Mouse (Mus musculus) E14TG2a.4 (cell line): ENCODE measurements around the gene Cenpu.

Source experiments
- H3K27me3 ChIP-seq: 2 replicates; pipeline ENCODE4 v1.6.1; 2014; ENCODE audit warnings: low read length, control low read depth; ENCODE audit not compliant: insufficient read depth
- H3K36me3 ChIP-seq: 2 replicates; pipeline ENCODE4 v1.6.1; 2014; ENCODE audit warnings: low read length, control low read depth; ENCODE audit not compliant: insufficient read depth
- H3K4me1 ChIP-seq: replicated peaks from 2 replicates; pipeline ENCODE4 v1.6.1; 2014; ENCODE audit warnings: low read depth, low read length, control low read depth
- H3K4me3 ChIP-seq: replicated peaks from 2 replicates; pipeline ENCODE4 v1.5.1; 2014; ENCODE audit warnings: mild to moderate bottlenecking, low read length
- H3K9me3 ChIP-seq: 2 replicates; pipeline ENCODE4 v1.6.1; 2014; ENCODE audit warnings: low read length, control low read depth
- CTCF ChIP-seq: conservative IDR thresholded peaks from 2 replicates; pipeline ENCODE4 v1.5.1; 2014; ENCODE audit warnings: low read length
- NANOG ChIP-seq: IDR thresholded peaks from 2 replicates; pipeline ENCODE4 v1.6.1; 2014; ENCODE audit warnings: borderline replicate concordance, low read length, mixed read lengths
- POU5F1 ChIP-seq: IDR thresholded peaks from 2 replicates; pipeline ENCODE4 v1.6.1; 2014; ENCODE audit warnings: low read length, borderline replicate concordance

Gene Cenpu

GRCm38 (mm10) chr8:46551615-46552440, at the start of gene Cenpu:
Gene Cenpu, plus strand, starts transcription at chr8:46552028.
- Histone ChIP-seq H3K4me1 (peaks cover 21% of the 10 kb centered on the region), H3K36me3 (peaks cover 22% of the 10 kb centered on the region), H3K9me3 (no peaks in the 10 kb centered on the region), H3K4me3 (peak within 1 kb of the TSS; percentile 96), H3K27me3 (no peaks in the 10 kb centered on the region)
- TF ChIP-seq CTCF (no peak), POU5F1 (no peak), NANOG (no peak)

GRCm38 (mm10) chr8:46502333-46503071, 49.3 kb upstream of the Cenpu start:
- TF ChIP-seq NANOG (no peak), POU5F1 (no peak), CTCF (no peak)
- no peaks in the 10 kb centered on the region for H3K9me3 ChIP-seq
- H3K27me3 ChIP-seq: no peaks in the 10 kb centered on the region
- H3K4me3 ChIP-seq: peak overlapping the region; percentile 39; the same call in 1 of the 2 replicates
- peaks cover 36% of the 10 kb centered on the region for H3K4me1 ChIP-seq
- H3K36me3 ChIP-seq: peaks cover 18% of the 10 kb centered on the region

GRCm38 (mm10) chr8:46503072-46503695, 48.6 kb upstream of the Cenpu start:
- Histone ChIP-seq H3K9me3 (no peaks in the 10 kb centered on the region), H3K27me3 (no peaks in the 10 kb centered on the region), H3K36me3 (peaks cover 18% of the 10 kb centered on the region), H3K4me3 (peak overlapping the region; percentile 39; the same call in 1 of the 2 replicates), H3K4me1 (peaks cover 36% of the 10 kb centered on the region)
- TF ChIP-seq POU5F1: no peak
- no peak for TF ChIP-seq NANOG
- no peak for TF ChIP-seq CTCF

- Histone ChIP-seq H3K4me3 (no peak overlapping the region), H3K27me3 (no peaks in the 10 kb centered on the region), H3K36me3 (peaks cover 18% of the 10 kb centered on the region), H3K9me3 (no peaks in the 10 kb centered on the region), H3K4me1 (peaks cover 33% of the 10 kb centered on the region)
- no peak for TF ChIP-seq NANOG
- no peak for TF ChIP-seq CTCF
- TF ChIP-seq POU5F1: no peak
Observed at GRCm38 (mm10) chr8:46504196-46504595, 47.6 kb upstream of the Cenpu start.

- peaks cover 3% of the 10 kb centered on the region; the same call in 1 of the 2 replicates for H3K4me1 ChIP-seq
- no peak overlapping the region for H3K4me3 ChIP-seq
- peaks cover 25% of the 10 kb centered on the region for H3K36me3 ChIP-seq
- TF ChIP-seq NANOG: no peak
- no peak for TF ChIP-seq CTCF
- TF ChIP-seq POU5F1: no peak
- H3K27me3 ChIP-seq: no peaks in the 10 kb centered on the region
- no peaks in the 10 kb centered on the region for H3K9me3 ChIP-seq
Observed at GRCm38 (mm10) chr8:46508488-46509395, 43.1 kb upstream of the Cenpu start.

- Histone ChIP-seq H3K4me1 (no peaks in the 10 kb centered on the region), H3K27me3 (no peaks in the 10 kb centered on the region), H3K36me3 (peaks cover 27% of the 10 kb centered on the region), H3K9me3 (no peaks in the 10 kb centered on the region), H3K4me3 (no peak overlapping the region)
- no peak for TF ChIP-seq POU5F1
- TF ChIP-seq CTCF: no peak
- TF ChIP-seq NANOG: no peak
Observed at GRCm38 (mm10) chr8:46509474-46509873, 42.4 kb upstream of the Cenpu start.

GRCm38 (mm10) chr8:46511336-46511735, 40.5 kb upstream of the Cenpu start:
- Histone ChIP-seq H3K9me3 (no peaks in the 10 kb centered on the region), H3K27me3 (no peaks in the 10 kb centered on the region), H3K4me3 (no peak overlapping the region), H3K36me3 (peaks cover 17% of the 10 kb centered on the region), H3K4me1 (no peaks in the 10 kb centered on the region)
- no peak for TF ChIP-seq POU5F1
